In genomic region chr16:34986211-34986825, GRCm38 (mm10) we compare ENCODE assay signal across 23 mouse cellular contexts. TPM values are rescaled to one million over a fixed set of nuclear protein-coding genes. Genes with fewer than 3 reads are reported as not detected.
DNase-seq lines count a peak whose midpoint lies in the region; ATAC-seq and TF ChIP-seq lines count a peak whose summit lies in the region.
"Had no signal": no experiment of that assay in that cellular context is flagged by ENCODE, and none has a peak within 500 bp of the region (broad histone marks: within the 10 kb centered on the region; RNA-seq: fewer than 3 reads in every experiment).

No protein-coding gene starts in this region.

- peaks cover 6% of the 10 kb centered on the region; the same call in 1 of the 2 replicates for H3K4me1 ChIP-seq in intestine, postnatal 0 days (replicated peaks; ENCODE audit: control insufficient read depth, insufficient read depth, low read length)

- no peaks in the 10 kb centered on the region for H3K27me3 ChIP-seq in intestine, postnatal 0 days (replicated peaks; ENCODE audit: control insufficient read depth, insufficient read depth, low read length)
- H3K27me3 ChIP-seq: heart, embryonic 13.5 days had no signal

- DNase-seq in yolk sac, embryonic 10.5 days (ENCODE audit: low spot score): peak; percentile 66
- no peak for DNase-seq in cerebellum, postnatal 10 days
- no peak for DNase-seq in thymus, postnatal 14 days
- DNase-seq in embryo, embryonic 10.5 days (ENCODE audit: low spot score): no peak
- DNase-seq: adrenal gland, postnatal 10 days; adrenal gland, postnatal 36 days; cerebellum, adult 18-20 months; cerebellum, adult 9-10 months; cerebellum, postnatal 36 days; forebrain, postnatal 0 days; gastrocnemius, postnatal 25 days; heart, adult 2 months; heart, postnatal 14 days; heart, postnatal 4 days had no signal

- H3K36me3 ChIP-seq in intestine, postnatal 0 days (ENCODE audit: control insufficient read depth, insufficient read depth): peaks cover 66% of the 10 kb centered on the region
- H3K36me3 ChIP-seq: heart, embryonic 10.5 days; heart, embryonic 13.5 days had no signal

- no peak overlapping the region for H3K9ac ChIP-seq in intestine, postnatal 0 days (ENCODE audit: low read depth, low read length)
- H3K9ac ChIP-seq: forebrain, postnatal 0 days; heart, embryonic 13.5 days; hindbrain, embryonic 14.5 days had no signal

- H3K27ac ChIP-seq in intestine, postnatal 0 days (ENCODE audit: low read depth, low read length): peak overlapping the region; percentile 35; the same call in 1 of the 2 replicates
- H3K27ac ChIP-seq: heart, adult 2 months; heart, embryonic 10.5 days; heart, embryonic 13.5 days; hindbrain, embryonic 14.5 days; hindbrain, postnatal 0 days had no signal

- no peaks in the 10 kb centered on the region for H3K9me3 ChIP-seq in intestine, postnatal 0 days (ENCODE audit: control insufficient read depth)
- H3K9me3 ChIP-seq: heart, embryonic 10.5 days; heart, embryonic 13.5 days had no signal

- 60% methylated on average over 13 of the region's 13 CpGs for WGBS in intestine, postnatal 0 days

- no peak overlapping the region for H3K4me2 ChIP-seq in intestine, postnatal 0 days (replicated peaks; ENCODE audit: low read depth)
- H3K4me2 ChIP-seq: heart, embryonic 13.5 days; hindbrain, embryonic 14.5 days had no signal

- no peak overlapping the region for H3K4me3 ChIP-seq in intestine, postnatal 0 days (ENCODE audit: low read depth, low read length)
- H3K4me3 ChIP-seq: heart, adult 2 months; heart, embryonic 10.5 days; heart, embryonic 13.5 days had no signal

- peak; percentile 50 for ATAC-seq in granulocyte monocyte progenitor cell, adult 5-6 weeks (replicated peaks; ENCODE audit: poor library complexity, severe bottlenecking)
- peak; percentile 74 for ATAC-seq in intestine, postnatal 0 days
- ATAC-seq: activated CD4-positive, CD25-positive, alpha-beta regulatory T cell, adult 4 months; forebrain, embryonic 14.5 days; forebrain, postnatal 0 days; hindbrain, postnatal 0 days; inflammation-experienced regulatory T-cells, adult 6 months had no signal

- TF ChIP-seq CTCF in intestine, postnatal 0 days (IDR thresholded peaks at IDR 0.05; ENCODE audit: low read depth): peak; percentile 20; the same call in 1 of the 2 replicates

RNA-seq across cellular contexts. Expression of gene Hacd2, which starts 35.9 kb away (rescaled TPM):
- 28.6 and 28.8 TPM in 2 replicates for total RNA-seq in granulocyte monocyte progenitor cell, adult 5-6 weeks (2014; fragmentation: Nextera tagmentation)
- total RNA-seq in granulocyte monocyte progenitor cell, adult 5-6 weeks (2017): 8.7 and 9.6 TPM in 2 replicates
- polyA plus RNA-seq in intestine, postnatal 0 days (2015; fragmentation: Nextera tagmentation; extraction: Ambion mirVana): 78.7 and 80.2 TPM in 2 replicates
